Mouse (Mus musculus) C2C12 (cell line): ENCODE measurements around the gene Tcn2. TPM values are rescaled to one million over a fixed set of nuclear protein-coding genes. Genes with fewer than 3 reads are reported as not detected.
A peak's percentile ranks its signal among the peaks of the same experiment; 100 is the strongest.

Experiments
- H3K27me3 ChIP-seq: one replicate; pipeline ENCODE4 v1.6.1; 2011; ENCODE audit not compliant: control insufficient read depth, insufficient read depth, insufficient read length
- H3K36me3 ChIP-seq: one replicate; pipeline ENCODE4 v1.6.1; 2011; ENCODE audit not compliant: control insufficient read depth, insufficient read depth
- H3K4me3 ChIP-seq: one replicate; pipeline ENCODE4 v1.5.1; 2011; ENCODE audit warnings: mild to moderate bottlenecking, control low read depth; ENCODE audit not compliant: poor library complexity, insufficient read depth, severe bottlenecking
- H3K79me2 ChIP-seq: one replicate; pipeline ENCODE4 v1.6.1; 2011; ENCODE audit not compliant: control insufficient read depth, insufficient read depth
- H3K79me3 ChIP-seq: one replicate; pipeline ENCODE4 v1.6.1; 2011; ENCODE audit warnings: low read depth, control low read depth
- H3ac ChIP-seq: one replicate; pipeline ENCODE3; 2011; ENCODE audit warnings: low read depth; ENCODE audit not compliant: control insufficient read depth, insufficient read length
- CEBPB ChIP-seq: IDR thresholded peaks from one replicate; pipeline ENCODE4 v1.6.1; 2011; ENCODE audit warnings: low read depth, mild to moderate bottlenecking, control low read depth, moderate library complexity
- CTCF ChIP-seq: IDR thresholded peaks from one replicate; pipeline ENCODE4 v1.5.1; 2011; ENCODE audit not compliant: control insufficient read depth, insufficient read depth, insufficient read length
- FOSL1 ChIP-seq: IDR thresholded peaks from one replicate; pipeline ENCODE4 v1.8.0; 2011; ENCODE audit warnings: mild to moderate bottlenecking, low read length; ENCODE audit not compliant: poor library complexity, insufficient read depth, severe bottlenecking
- MAX ChIP-seq: IDR thresholded peaks from one replicate; pipeline ENCODE4 v1.6.1; 2011; ENCODE audit warnings: mild to moderate bottlenecking, control low read depth
- MYOD1 ChIP-seq: IDR thresholded peaks from one replicate; pipeline ENCODE4 v1.6.1; 2011; ENCODE audit warnings: low read depth; ENCODE audit not compliant: control insufficient read depth, insufficient read length
- MYOG ChIP-seq: IDR thresholded peaks from one replicate; pipeline ENCODE4 v1.6.1; 2011; ENCODE audit not compliant: control insufficient read depth, insufficient read length; ENCODE audit errors: extremely low read depth
- USF1 ChIP-seq: IDR thresholded peaks from one replicate; pipeline ENCODE4 v1.6.1; 2011; ENCODE audit warnings: low read depth, mild to moderate bottlenecking, control low read depth, moderate library complexity
- polyA plus RNA-seq: library from polyadenylated mRNA; unstranded; fragments of >200 nt; fragmentation: generic; extraction: Trizol; gene quantifications from one replicate; pipeline ENCODE4 v1.2.1, GENCODE M21; 2012; ENCODE audit warnings: missing spikeins

The Tcn2 gene
- polyA plus RNA-seq, 1 experiment, result 3.4 TPM

- Histone ChIP-seq H3K79me3 (no peaks in the 10 kb centered on the region), H3K79me2 (no peaks in the 10 kb centered on the region), H3K36me3 (no peaks in the 10 kb centered on the region), H3K4me3 (no peak overlapping the region), H3ac (no peak overlapping the region), H3K27me3 (no peaks in the 10 kb centered on the region)
- TF ChIP-seq CTCF (no peak), CEBPB (no peak), MYOG (no peak)
Observed at GRCm38 (mm10) chr11:3883711-3884110, 48.2 kb downstream of the Tcn2 start.

GRCm38 (mm10) chr11:3879836-3880235 lies 52.1 kb downstream of the Tcn2 start:
- no peak overlapping the region for H3K4me3 ChIP-seq
- H3K79me3 ChIP-seq, result no peaks in the 10 kb centered on the region
- TF ChIP-seq FOSL1 (no peak), USF1 (no peak), CTCF (peak; percentile 65)
- H3K36me3 ChIP-seq, result no peaks in the 10 kb centered on the region
- H3K79me2 ChIP-seq, result no peaks in the 10 kb centered on the region
- no peaks in the 10 kb centered on the region for H3K27me3 ChIP-seq
- no peak overlapping the region for H3ac ChIP-seq

DNA sequence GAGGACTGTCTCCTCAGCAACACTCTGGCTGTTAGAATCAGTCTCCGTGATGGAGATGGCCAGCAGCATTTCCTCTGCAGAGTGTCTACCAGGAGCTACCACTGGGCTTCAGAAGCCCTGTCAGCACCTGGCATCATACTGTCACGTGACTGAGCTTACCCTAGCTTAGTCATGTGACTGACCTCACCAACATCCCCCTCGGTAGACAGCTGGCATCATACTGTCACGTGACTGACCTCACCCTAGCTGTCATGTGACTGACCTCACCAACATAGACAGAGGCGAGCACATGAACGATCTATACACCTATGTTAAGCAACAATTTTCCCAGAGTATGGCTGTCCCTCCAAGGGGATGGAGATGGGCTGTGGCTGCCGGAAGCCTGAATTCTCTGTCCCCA lies 53.3 kb downstream of the Tcn2 start:
- Histone ChIP-seq H3K4me3 (no peak overlapping the region), H3K27me3 (no peaks in the 10 kb centered on the region), H3ac (no peak overlapping the region), H3K36me3 (no peaks in the 10 kb centered on the region), H3K79me3 (no peaks in the 10 kb centered on the region), H3K79me2 (no peaks in the 10 kb centered on the region)
- peak; percentile 90 for TF ChIP-seq USF1
- TF ChIP-seq FOSL1, result no peak

- Histone ChIP-seq H3ac (no peak overlapping the region), H3K4me3 (no peak overlapping the region), H3K27me3 (no peaks in the 10 kb centered on the region), H3K36me3 (no peaks in the 10 kb centered on the region), H3K79me3 (no peaks in the 10 kb centered on the region), H3K79me2 (no peaks in the 10 kb centered on the region)
- TF ChIP-seq MYOD1 (no peak), FOSL1 (no peak), CTCF (no peak), USF1 (no peak), MYOG (no peak), MAX (no peak), CEBPB (no peak)
Observed at GRCm38 (mm10) chr11:3876419-3876818, 55.5 kb downstream of the Tcn2 start.

Other genes starting within 250 kb of the Tcn2 start
- 2.1 TPM for gene Osbp2, start 68.3 kb downstream of the Tcn2 start, polyA plus RNA-seq
- 0.89 TPM for gene 4921536K21Rik, start 37.1 kb downstream of the Tcn2 start, polyA plus RNA-seq
- gene Dusp18, start 36.9 kb downstream of the Tcn2 start, polyA plus RNA-seq, result 9.9 TPM
- gene Slc35e4, start 17.5 kb downstream of the Tcn2 start, polyA plus RNA-seq, result 58.0 TPM
- 146 TPM for gene Pes1, start 31.8 kb upstream of the Tcn2 start, polyA plus RNA-seq
- gene 4930556J24Rik, start 44.6 kb upstream of the Tcn2 start, polyA plus RNA-seq, result 0.07 TPM
- 0.06 TPM for gene Gal3st1, start 51.5 kb upstream of the Tcn2 start, polyA plus RNA-seq
- not detected for gene Sec14l4, start 99.3 kb upstream of the Tcn2 start, polyA plus RNA-seq
- not detected for gene Sec14l3, start 132.7 kb upstream of the Tcn2 start, polyA plus RNA-seq
- 10.8 TPM for gene Mtfp1, start 163.3 kb upstream of the Tcn2 start, polyA plus RNA-seq
- 7.3 TPM for gene Sec14l2, start 191.3 kb upstream of the Tcn2 start, polyA plus RNA-seq
- 13.6 TPM for gene Rnf215, start 203.0 kb upstream of the Tcn2 start, polyA plus RNA-seq
- gene Ccdc157, start 228.1 kb upstream of the Tcn2 start, polyA plus RNA-seq, result 3.7 TPM
- 64.9 TPM for gene Sf3a1, start 228.2 kb upstream of the Tcn2 start, polyA plus RNA-seq